Mouse (Mus musculus) small intestine, adult 2 months (tissue): ENCODE measurements around the gene Zfp663. TPM values are rescaled to one million over a fixed set of nuclear protein-coding genes. Genes with fewer than 3 reads are reported as not detected.

Experiments used
- H3K27ac ChIP-seq: fragments of 200-500 bp; 2 replicates; pipeline ENCODE4 v1.5.1; 2012; ENCODE audit warnings: low read depth, low read length, control low read depth, inconsistent platforms; ENCODE audit not compliant: insufficient read depth
- H3K27me3 ChIP-seq: fragments of 200-500 bp; 2 replicates; pipeline ENCODE4 v1.6.1; 2012; ENCODE audit warnings: mild to moderate bottlenecking, moderate library complexity, low read length, inconsistent platforms; ENCODE audit not compliant: control insufficient read depth, insufficient read depth
- H3K36me3 ChIP-seq: fragments of 200-500 bp; 2 replicates; pipeline ENCODE4 v1.6.1; 2012; ENCODE audit warnings: mild to moderate bottlenecking, low read length, control low read depth, inconsistent platforms; ENCODE audit not compliant: control insufficient read depth, insufficient read depth
- H3K4me1 ChIP-seq: fragments of 200-500 bp; 2 replicates; pipeline ENCODE4 v1.6.1; 2012; ENCODE audit warnings: low read length, inconsistent platforms, mixed read lengths; ENCODE audit not compliant: control insufficient read depth, insufficient read depth, insufficient read length
- H3K4me3 ChIP-seq: fragments of 200-500 bp; 2 replicates; pipeline ENCODE4 v1.5.1; 2012; ENCODE audit warnings: low read depth, mild to moderate bottlenecking, control low read depth, inconsistent platforms, low read length, moderate library complexity
- CTCF ChIP-seq: fragments of 200-500 bp; IDR thresholded peaks from 2 replicates; pipeline ENCODE4 v1.5.1; 2012; ENCODE audit warnings: low read depth, mild to moderate bottlenecking, control low read depth, inconsistent platforms, low read length, moderate library complexity, mixed read lengths; ENCODE audit not compliant: insufficient replicate concordance, insufficient read length; ENCODE audit errors: extremely low read depth
- POLR2A ChIP-seq: fragments of 200-500 bp; IDR thresholded peaks from 2 replicates; pipeline ENCODE4 v1.6.1; 2012; ENCODE audit warnings: low read depth, mild to moderate bottlenecking, control low read depth, inconsistent platforms, low read length, moderate library complexity
- WGBS: fragments of 180-500 bp; shearing (Covaris S2); methylation state at CpG from one replicate; pipeline ENCODE4 v1.1.7; 2018; 5-methylcytosine and 5-hydroxymethylcytosine counted together
- polyA plus RNA-seq: library from polyadenylated mRNA; depleted of rRNA; stranded (reverse); fragments of >200 nt; gene quantifications from 2 replicates; pipeline ENCODE4 v1.2.3, GENCODE M21; 2012; rRNA removed

The Zfp663 gene
- polyA plus RNA-seq, 1 experiment = not detected

DNA sequence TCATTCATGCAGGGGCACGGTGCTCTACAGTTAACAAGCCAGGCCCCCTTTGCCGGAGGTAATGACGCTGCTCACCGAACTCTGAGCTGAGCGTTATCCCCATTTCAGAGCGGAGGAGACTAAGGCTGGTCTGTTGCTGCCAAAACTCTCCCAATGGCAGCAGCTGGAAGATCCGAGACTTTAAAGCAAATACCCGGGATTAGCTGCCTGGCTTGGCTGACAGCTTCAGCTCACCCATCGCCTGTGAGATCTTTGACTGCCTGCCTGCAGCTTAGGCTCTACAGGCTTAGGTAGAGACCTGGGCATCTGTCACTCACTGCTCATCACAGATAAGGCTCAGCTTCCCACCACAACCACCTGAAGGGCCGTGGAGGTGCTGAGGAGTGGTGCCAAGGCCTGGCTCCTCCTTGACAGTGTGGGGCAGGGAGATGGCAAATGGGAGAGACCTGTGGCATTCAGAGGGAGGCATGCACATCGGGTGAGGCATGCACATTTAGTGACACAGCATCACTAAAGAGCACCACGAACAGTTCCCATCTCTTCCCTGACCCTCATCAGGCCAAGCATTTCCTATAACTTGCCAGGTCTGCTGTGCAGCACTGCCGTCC is 57.6 kb downstream of the Zfp663 start:
- peaks cover 72% of the 10 kb centered on the region for H3K36me3 ChIP-seq
- H3K4me1 ChIP-seq = no peaks in the 10 kb centered on the region
- 83% methylated on average over 13 of the region's 13 CpGs for WGBS
- no peak for TF ChIP-seq CTCF
- no peak for TF ChIP-seq POLR2A
- H3K4me3 ChIP-seq = no peak overlapping the region
- H3K27ac ChIP-seq = no peak overlapping the region
- no peaks in the 10 kb centered on the region for H3K27me3 ChIP-seq

DNA sequence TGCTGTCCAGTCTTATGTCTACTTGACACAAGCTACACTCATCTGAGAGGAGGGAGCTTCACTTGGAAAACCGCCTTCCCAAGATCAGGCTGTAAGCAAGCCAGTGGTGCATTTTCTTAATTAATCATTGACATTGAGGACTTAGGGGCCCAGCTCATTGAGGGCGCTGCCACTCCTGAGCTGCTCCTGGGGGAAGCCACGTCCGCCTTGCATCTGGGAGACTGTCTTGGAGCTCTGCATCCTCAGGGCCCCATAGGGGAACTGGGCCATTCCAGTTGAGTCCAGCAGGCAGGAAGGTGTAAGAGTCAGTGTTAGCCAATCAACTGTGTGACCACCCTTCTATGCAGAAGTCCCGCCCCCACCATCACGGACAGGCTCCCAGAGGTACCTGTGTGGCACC is 60.7 kb downstream of the Zfp663 start:
- H3K27me3 ChIP-seq = no peaks in the 10 kb centered on the region
- H3K4me1 ChIP-seq = no peaks in the 10 kb centered on the region
- H3K4me3 ChIP-seq = no peak overlapping the region
- no peak overlapping the region for H3K27ac ChIP-seq
- TF ChIP-seq CTCF (no peak), POLR2A (no peak)
- H3K36me3 ChIP-seq = peaks cover 77% of the 10 kb centered on the region
- WGBS = 84% methylated on average over 6 of the region's 6 CpGs

DNA sequence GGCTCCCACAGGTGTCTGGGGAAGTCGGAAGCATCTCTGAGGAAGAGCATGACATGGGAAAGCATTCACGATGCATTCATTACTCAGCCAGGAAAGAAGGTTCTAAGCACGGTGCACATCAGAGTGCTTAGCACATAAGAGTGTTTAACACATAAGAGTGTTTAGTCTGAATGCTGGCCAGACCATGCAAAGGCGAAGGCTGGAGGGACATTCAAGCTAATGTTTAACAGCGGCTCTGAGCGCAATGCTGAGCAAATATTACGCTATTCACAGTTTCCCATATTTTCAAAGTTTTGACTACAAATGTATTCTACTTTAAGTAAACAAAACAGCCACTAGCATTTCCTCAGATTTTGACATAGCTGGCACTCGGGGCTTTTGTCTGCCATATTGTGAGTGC is 63.1 kb downstream of the Zfp663 start:
- Histone ChIP-seq H3K27ac (no peak overlapping the region), H3K27me3 (no peaks in the 10 kb centered on the region), H3K4me3 (no peak overlapping the region), H3K36me3 (peaks cover 71% of the 10 kb centered on the region), H3K4me1 (no peaks in the 10 kb centered on the region)
- TF ChIP-seq CTCF (no peak), POLR2A (no peak)
- 86% methylated on average over 8 of the region's 8 CpGs for WGBS

DNA sequence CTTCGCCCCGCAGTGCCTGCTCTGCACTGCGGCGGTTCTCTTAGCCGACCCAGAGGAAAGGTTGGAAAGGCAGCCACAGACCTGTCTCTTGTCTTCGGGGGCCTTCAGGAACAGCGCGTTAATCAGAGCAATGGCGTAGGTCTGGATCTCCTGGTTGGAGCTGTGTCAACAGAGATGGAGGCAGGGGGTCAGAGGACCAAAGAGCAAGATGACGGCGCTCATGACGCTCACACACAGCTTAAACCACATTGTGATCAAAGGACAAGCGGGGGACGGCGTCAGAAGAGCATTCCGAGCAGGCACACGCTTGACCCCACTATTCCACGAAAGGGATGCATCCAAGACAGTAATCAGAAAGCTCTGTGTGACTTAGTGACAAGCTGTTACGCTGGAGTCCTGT is 63.7 kb downstream of the Zfp663 start:
- H3K27ac ChIP-seq = no peak overlapping the region
- 93% methylated on average over 19 of the region's 19 CpGs for WGBS
- H3K27me3 ChIP-seq = no peaks in the 10 kb centered on the region
- TF ChIP-seq POLR2A = no peak
- no peak for TF ChIP-seq CTCF
- H3K4me3 ChIP-seq = no peak overlapping the region
- H3K36me3 ChIP-seq = peaks cover 66% of the 10 kb centered on the region
- H3K4me1 ChIP-seq = no peaks in the 10 kb centered on the region

DNA sequence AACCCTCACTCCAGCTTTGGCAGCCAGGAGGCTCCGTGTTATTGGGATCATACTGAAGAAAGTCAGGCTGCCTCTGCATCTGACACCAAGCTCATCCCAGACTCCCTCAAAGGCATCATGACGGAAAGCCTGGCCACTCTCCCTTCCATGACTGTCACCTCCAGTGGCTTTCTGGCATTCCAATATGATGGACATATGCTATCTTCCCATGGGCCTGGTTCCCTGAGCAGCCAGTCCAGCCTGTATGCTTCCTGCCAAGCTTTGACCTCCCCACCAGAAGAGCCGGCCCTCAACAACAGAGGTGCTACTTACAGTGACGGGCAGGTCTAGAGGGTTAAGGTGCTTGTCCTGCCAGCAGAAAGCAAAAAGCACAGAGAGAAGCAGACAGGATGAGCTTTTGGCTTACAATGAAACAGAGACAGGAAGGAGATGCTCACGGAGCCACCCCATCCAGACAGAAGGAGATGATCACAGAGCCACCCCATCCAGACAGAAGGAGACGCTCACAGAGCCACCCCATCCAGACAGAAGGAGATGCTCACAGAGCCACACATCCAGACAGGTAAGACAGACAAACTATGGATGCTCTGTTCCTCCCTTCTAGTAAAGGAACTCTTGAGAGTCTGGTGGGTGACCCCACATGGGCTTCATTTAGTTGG is 65.0 kb downstream of the Zfp663 start:
- peaks cover 59% of the 10 kb centered on the region for H3K36me3 ChIP-seq
- H3K4me1 ChIP-seq = peaks cover 3% of the 10 kb centered on the region; the same call in 1 of the 2 replicates
- TF ChIP-seq POLR2A = no peak
- no peak for TF ChIP-seq CTCF
- 94% methylated on average over 6 of the region's 6 CpGs for WGBS
- H3K27me3 ChIP-seq = no peaks in the 10 kb centered on the region
- no peak overlapping the region for H3K4me3 ChIP-seq
- no peak overlapping the region for H3K27ac ChIP-seq

DNA sequence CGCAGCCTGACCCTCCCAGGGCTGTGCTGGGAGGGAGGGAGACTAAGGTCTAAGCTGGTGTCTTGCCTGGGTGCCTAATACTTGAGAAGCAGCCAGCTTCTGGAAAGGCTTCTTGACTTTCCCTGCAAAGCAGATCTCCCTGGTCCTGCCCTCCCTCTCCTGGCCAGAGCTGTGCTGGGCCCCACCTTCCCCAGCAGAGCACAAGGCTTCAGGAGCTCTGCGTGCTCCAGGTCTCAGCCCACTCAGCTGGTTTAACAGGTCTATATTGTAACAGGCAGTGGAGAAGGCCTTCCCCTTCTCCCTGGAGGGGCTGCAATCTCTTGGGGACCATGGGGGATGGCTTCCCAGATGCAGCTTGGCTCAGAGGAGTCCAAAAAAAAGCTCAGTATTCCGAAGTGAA is 67.1 kb downstream of the Zfp663 start:
- no peaks in the 10 kb centered on the region for H3K27me3 ChIP-seq
- no peak for TF ChIP-seq POLR2A

More for the DNA sequence above, 67.1 kb downstream of the Zfp663 start:
- 83% methylated on average over 3 of the region's 3 CpGs for WGBS
- Histone ChIP-seq H3K36me3 (peaks cover 58% of the 10 kb centered on the region), H3K4me3 (no peak overlapping the region), H3K27ac (no peak overlapping the region), H3K4me1 (peaks cover 21% of the 10 kb centered on the region)

Other genes with a start within 250 kb of the Zfp663 start
- 0.08 and 0.42 TPM in 2 replicates for gene Cdh22, start 133.9 kb downstream of the Zfp663 start, polyA plus RNA-seq
- 103 and 171 TPM in 2 replicates for gene Slc35c2, start 80.9 kb downstream of the Zfp663 start, polyA plus RNA-seq
- 34.3 and 66.1 TPM in 2 replicates for gene Elmo2, start 42.2 kb downstream of the Zfp663 start, polyA plus RNA-seq
- 0.34 and 0.35 TPM in 2 replicates for gene Zfp334, start 19.5 kb upstream of the Zfp663 start, polyA plus RNA-seq
- 1.6 and 2.2 TPM in 2 replicates for gene Ocstamp, start 31.7 kb upstream of the Zfp663 start, polyA plus RNA-seq
- gene Slc13a3, start 104.5 kb upstream of the Zfp663 start, polyA plus RNA-seq = 0.03 and 0.30 TPM in 2 replicates
- gene Trp53rka, start 124.6 kb upstream of the Zfp663 start, polyA plus RNA-seq = 10.1 and 11.5 TPM in 2 replicates
- gene Slc2a10, start 135.1 kb upstream of the Zfp663 start, polyA plus RNA-seq = 3.9 and 6.1 TPM in 2 replicates
- gene Eya2, start 226.3 kb upstream of the Zfp663 start, polyA plus RNA-seq = 0.93 and 12.1 TPM in 2 replicates